Mouse (Mus musculus): ENCODE measurements around the gene Elovl2. TPM values are rescaled to one million over a fixed set of nuclear protein-coding genes. Genes with fewer than 3 reads are reported as not detected.

Gene Elovl2
- polyA plus RNA-seq, 1 experiment: 2.3 TPM

- no peaks in the 10 kb centered on the region; the same call in 1 of the 2 replicates for H3K4me1 ChIP-seq (ENCODE audit: control insufficient read depth, insufficient read depth, low read length)
- no peak overlapping the region for H3K27ac ChIP-seq (ENCODE audit: control insufficient read depth, insufficient read depth, low read depth, low read length, poor library complexity)
- WGBS: 26% methylated on average over 5 of the region's 5 CpGs
- TF ChIP-seq POLR2A (IDR thresholded peaks at IDR 0.05; ENCODE audit: borderline replicate concordance, control insufficient read depth, low read depth, low read length) (no peak), CTCF (IDR thresholded peaks at IDR 0.05; ENCODE audit: control insufficient read depth, insufficient read depth, low read length) (no peak)
- no peak overlapping the region for H3K4me3 ChIP-seq (replicated peaks; ENCODE audit: control insufficient read depth, low read depth, low read length)
Observed at GRCm38 (mm10) chr13:41230256-41230655, 10.1 kb upstream of the Elovl2 start.

- no peak overlapping the region for H3K4me3 ChIP-seq (replicated peaks; ENCODE audit: control insufficient read depth, low read depth, low read length)
- no peak overlapping the region for H3K27ac ChIP-seq (ENCODE audit: control insufficient read depth, insufficient read depth, low read depth, low read length, poor library complexity)
- H3K4me1 ChIP-seq (ENCODE audit: control insufficient read depth, insufficient read depth, low read length): no peaks in the 10 kb centered on the region; the same call in 1 of the 2 replicates
- TF ChIP-seq POLR2A (IDR thresholded peaks at IDR 0.05; ENCODE audit: borderline replicate concordance, control insufficient read depth, low read depth, low read length): no peak
- no peak for TF ChIP-seq CTCF (IDR thresholded peaks at IDR 0.05; ENCODE audit: control insufficient read depth, insufficient read depth, low read length)
- 64% methylated on average over 5 of the region's 5 CpGs for WGBS
Observed at GRCm38 (mm10) chr13:41228060-41228459, 7.9 kb upstream of the Elovl2 start.

GRCm38 (mm10) chr13:41226513-41226912 is 6.3 kb upstream of the Elovl2 start:
- Histone ChIP-seq H3K27ac (ENCODE audit: control insufficient read depth, insufficient read depth, low read depth, low read length, poor library complexity) (no peak overlapping the region), H3K4me1 (ENCODE audit: control insufficient read depth, insufficient read depth, low read length) (no peaks in the 10 kb centered on the region; the same call in 1 of the 2 replicates), H3K4me3 (replicated peaks; ENCODE audit: control insufficient read depth, low read depth, low read length) (no peak overlapping the region)
- WGBS: 71% methylated on average over 5 of the region's 5 CpGs
- TF ChIP-seq CTCF (IDR thresholded peaks at IDR 0.05; ENCODE audit: control insufficient read depth, insufficient read depth, low read length) (no peak), POLR2A (IDR thresholded peaks at IDR 0.05; ENCODE audit: borderline replicate concordance, control insufficient read depth, low read depth, low read length) (no peak)

- TF ChIP-seq CTCF (IDR thresholded peaks at IDR 0.05; ENCODE audit: control insufficient read depth, insufficient read depth, low read length): 0 out of 2 replicates have a peak, but pooled peaks have one; percentile 3
- no peak for TF ChIP-seq POLR2A (IDR thresholded peaks at IDR 0.05; ENCODE audit: borderline replicate concordance, control insufficient read depth, low read depth, low read length)
Observed at GRCm38 (mm10) chr13:41219687-41220303, 410 bp downstream of the Elovl2 start.

GRCm38 (mm10) chr13:41219056-41219455 is 1.1 kb downstream of the Elovl2 start:
- Histone ChIP-seq H3K27ac (ENCODE audit: control insufficient read depth, insufficient read depth, low read depth, low read length, poor library complexity) (no peak overlapping the region), H3K4me1 (ENCODE audit: control insufficient read depth, insufficient read depth, low read length) (no peaks in the 10 kb centered on the region), H3K4me3 (replicated peaks; ENCODE audit: control insufficient read depth, low read depth, low read length) (no peak overlapping the region)
- no peak for TF ChIP-seq CTCF (IDR thresholded peaks at IDR 0.05; ENCODE audit: control insufficient read depth, insufficient read depth, low read length)
- no peak for TF ChIP-seq POLR2A (IDR thresholded peaks at IDR 0.05; ENCODE audit: borderline replicate concordance, control insufficient read depth, low read depth, low read length)
- 57% methylated on average over 1 of the region's 1 CpGs for WGBS

More at GRCm38 (mm10) chr13:41219687-41220303, 410 bp downstream of the Elovl2 start:
- Histone ChIP-seq H3K4me3 (replicated peaks; ENCODE audit: control insufficient read depth, low read depth, low read length) (no peak overlapping the region), H3K27ac (ENCODE audit: control insufficient read depth, insufficient read depth, low read depth, low read length, poor library complexity) (no peak overlapping the region), H3K4me1 (ENCODE audit: control insufficient read depth, insufficient read depth, low read length) (no peaks in the 10 kb centered on the region)
- WGBS: 6% methylated on average over 39 of the region's 39 CpGs

GRCm38 (mm10) chr13:41216236-41216635 is 4.0 kb downstream of the Elovl2 start:
- no peak overlapping the region for H3K27ac ChIP-seq (ENCODE audit: control insufficient read depth, insufficient read depth, low read depth, low read length, poor library complexity)
- 75% methylated on average over 3 of the region's 3 CpGs for WGBS
- TF ChIP-seq POLR2A (IDR thresholded peaks at IDR 0.05; ENCODE audit: borderline replicate concordance, control insufficient read depth, low read depth, low read length): no peak
- no peak overlapping the region for H3K4me3 ChIP-seq (replicated peaks; ENCODE audit: control insufficient read depth, low read depth, low read length)
- H3K4me1 ChIP-seq (ENCODE audit: control insufficient read depth, insufficient read depth, low read length): no peaks in the 10 kb centered on the region

- no peaks in the 10 kb centered on the region for H3K4me1 ChIP-seq (ENCODE audit: control insufficient read depth, insufficient read depth, low read length)
- no peak overlapping the region for H3K27ac ChIP-seq (ENCODE audit: control insufficient read depth, insufficient read depth, low read depth, low read length, poor library complexity)
- H3K4me3 ChIP-seq (replicated peaks; ENCODE audit: control insufficient read depth, low read depth, low read length): no peak overlapping the region
- TF ChIP-seq POLR2A (IDR thresholded peaks at IDR 0.05; ENCODE audit: borderline replicate concordance, control insufficient read depth, low read depth, low read length) (no peak), CTCF (IDR thresholded peaks at IDR 0.05; ENCODE audit: control insufficient read depth, insufficient read depth, low read length) (no peak)
- WGBS: 64% methylated on average over 6 of the region's 6 CpGs
Observed at GRCm38 (mm10) chr13:41215669-41216068, 4.5 kb downstream of the Elovl2 start.

GRCm38 (mm10) chr13:41212558-41213322 is 7.5 kb downstream of the Elovl2 start:
- 72% methylated on average over 6 of the region's 6 CpGs for WGBS
- H3K27ac ChIP-seq (ENCODE audit: control insufficient read depth, insufficient read depth, low read depth, low read length, poor library complexity): no peak overlapping the region

More at GRCm38 (mm10) chr13:41212558-41213322, 7.5 kb downstream of the Elovl2 start:
- TF ChIP-seq CTCF (IDR thresholded peaks at IDR 0.05; ENCODE audit: control insufficient read depth, insufficient read depth, low read length): no peak
- Histone ChIP-seq H3K4me1 (ENCODE audit: control insufficient read depth, insufficient read depth, low read length) (no peaks in the 10 kb centered on the region), H3K4me3 (replicated peaks; ENCODE audit: control insufficient read depth, low read depth, low read length) (no peak overlapping the region)
